Mouse (Mus musculus) liver, adult 2 months (tissue): Measurements from ENCODE around the gene Ankrd34a.

ENCODE experiments used
- CTCF ChIP-seq: fragments of 200-500 bp; IDR thresholded peaks from 2 replicates; pipeline ENCODE4 v1.5.1; 2011; ENCODE audit warnings: low read depth, low read length, control low read depth
- POLR2A ChIP-seq: fragments of 200-500 bp; IDR thresholded peaks from 2 replicates; pipeline ENCODE4 v1.6.1; 2011; ENCODE audit warnings: low read length, control low read depth; ENCODE audit not compliant: insufficient read depth; ENCODE audit errors: extremely low read depth

GRCm38 (mm10) chr3:96569506-96569905 lies 26.9 kb upstream of the Ankrd34a start:
- TF ChIP-seq CTCF (no peak), POLR2A (no peak)
